Mouse (Mus musculus) spleen, adult 2 months (tissue): Measurements from ENCODE around the gene Ccdc148. TPM values are rescaled to one million over a fixed set of nuclear protein-coding genes. Genes with fewer than 3 reads are reported as not detected.

Experiments
- DNase-seq, 2 experiments: peaks; one replicate each; pipeline versions ENCODE4 v3.0.0 to v3.0.0-alpha.2; 2012 to 2021; ENCODE audit warnings: low spot score in 2 of 2, low read depth in 1 of 2
- H3K27ac ChIP-seq: fragments of 200-500 bp; 2 replicates; pipeline ENCODE4 v1.5.1; 2012; ENCODE audit warnings: low read length, inconsistent platforms; ENCODE audit not compliant: insufficient read depth
- H3K27me3 ChIP-seq: fragments of 200-500 bp; 2 replicates; pipeline ENCODE4 v1.6.1; 2012; ENCODE audit warnings: mild to moderate bottlenecking, moderate library complexity, low read length, inconsistent platforms; ENCODE audit not compliant: control insufficient read depth, insufficient read depth
- H3K36me3 ChIP-seq: fragments of 200-500 bp; 2 replicates; pipeline ENCODE4 v1.6.1; 2012; ENCODE audit warnings: mild to moderate bottlenecking, low read length, inconsistent platforms; ENCODE audit not compliant: control insufficient read depth, insufficient read depth
- H3K4me1 ChIP-seq: fragments of 200-500 bp; 2 replicates; pipeline ENCODE4 v1.6.1; 2011; ENCODE audit warnings: inconsistent platforms; ENCODE audit not compliant: control insufficient read depth, insufficient read depth, insufficient read length
- H3K4me3 ChIP-seq: fragments of 200-500 bp; 2 replicates; pipeline ENCODE4 v1.5.1; 2011; ENCODE audit warnings: mild to moderate bottlenecking, inconsistent platforms; ENCODE audit not compliant: insufficient read depth, insufficient read length; ENCODE audit errors: extremely low read depth
- CTCF ChIP-seq: fragments of 200-500 bp; IDR thresholded peaks from 2 replicates; pipeline ENCODE4 v1.5.1; 2011; ENCODE audit warnings: mild to moderate bottlenecking, inconsistent platforms; ENCODE audit not compliant: insufficient read depth, insufficient read length, insufficient replicate concordance; ENCODE audit errors: extremely low read depth
- POLR2A ChIP-seq: fragments of 200-500 bp; IDR thresholded peaks from 2 replicates; pipeline ENCODE4 v1.6.1; 2011; ENCODE audit warnings: low read depth, low read length, inconsistent platforms
- WGBS: fragments of 180-500 bp; shearing (Covaris S2); methylation state at CpG from one replicate; pipeline ENCODE4 v1.1.7; 2018; 5-methylcytosine and 5-hydroxymethylcytosine counted together
- polyA plus RNA-seq: library from polyadenylated mRNA; depleted of rRNA; stranded (reverse); fragments of >200 nt; gene quantifications from 2 replicates; pipeline ENCODE4 v1.2.3, GENCODE M21; 2012; rRNA removed

Gene Ccdc148
- polyA plus RNA-seq: 0.13 and 0.34 TPM in 2 replicates

DNA sequence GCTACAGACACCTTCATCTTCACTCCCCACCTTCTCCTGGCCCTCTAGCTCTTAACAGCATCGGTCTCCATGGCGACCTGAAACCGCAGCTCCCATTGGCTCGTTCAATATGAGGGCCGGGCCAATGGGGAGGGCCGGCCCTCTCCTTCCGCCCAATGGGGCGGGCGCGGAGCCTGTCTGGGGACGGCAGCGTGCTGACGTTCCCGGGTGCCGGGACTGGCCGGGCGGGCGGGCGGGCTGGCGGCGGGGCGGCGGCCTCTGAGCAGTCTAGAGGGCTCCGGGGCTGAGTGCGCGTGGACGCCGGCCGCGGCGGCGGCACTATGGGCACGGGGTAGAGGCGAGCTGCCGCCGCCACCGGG is at the start of gene Ccdc148, which contains the start of gene Pkp4:
Gene Ccdc148, minus strand, starts transcription at position 79 of the 359 bp plus-strand sequence.
Gene Pkp4, plus strand, starts transcription at position 246 of the 359 bp plus-strand sequence.
- Histone ChIP-seq H3K36me3 (no peaks in the 10 kb centered on the region), H3K4me1 (peaks cover 8% of the 10 kb centered on the region), H3K27me3 (peaks cover 9% of the 10 kb centered on the region; the same call in 1 of the 2 replicates), H3K4me3 (peak within 1 kb of the TSS; percentile 79), H3K27ac (no peak within 1 kb of the TSS)
- 1% methylated on average over 36 of the region's 37 CpGs for WGBS
- TF ChIP-seq CTCF (no peak), POLR2A (no peak)
- peak; percentile 75 to 84 for DNase-seq

GRCm38 (mm10) chr2:59208276-59208675 is 47.8 kb upstream of the Ccdc148 start:
- 94% methylated on average over 9 of the region's 9 CpGs for WGBS
- Histone ChIP-seq H3K36me3 (no peaks in the 10 kb centered on the region), H3K27ac (no peak overlapping the region), H3K4me1 (no peaks in the 10 kb centered on the region), H3K27me3 (no peaks in the 10 kb centered on the region), H3K4me3 (no peak overlapping the region)
- DNase-seq: no peak
- TF ChIP-seq POLR2A (no peak), CTCF (no peak)

DNA sequence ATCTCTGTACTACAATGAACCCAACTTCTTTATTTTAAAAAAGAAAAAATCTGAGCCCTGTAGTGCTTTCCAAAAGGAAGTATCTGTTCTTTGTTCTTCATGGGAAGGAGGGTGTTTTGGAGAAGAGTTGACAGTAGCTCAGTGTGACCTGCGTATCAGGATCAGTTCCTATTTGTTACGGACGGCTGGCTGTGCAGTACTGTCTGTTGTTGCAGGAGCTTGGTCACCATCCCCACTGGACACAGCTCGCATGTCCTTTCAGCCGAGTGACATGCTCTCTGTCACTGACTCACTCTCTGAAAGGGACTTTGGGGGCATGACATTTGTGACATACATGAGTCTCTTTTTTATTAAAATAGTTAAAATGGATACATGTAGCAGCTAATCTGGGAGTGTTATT is 47.2 kb upstream of the Ccdc148 start:
- TF ChIP-seq CTCF: no peak
- no peak for TF ChIP-seq POLR2A
- no peak overlapping the region for H3K27ac ChIP-seq
- no peaks in the 10 kb centered on the region for H3K4me1 ChIP-seq
- no peaks in the 10 kb centered on the region for H3K36me3 ChIP-seq
- WGBS: 84% methylated on average over 5 of the region's 5 CpGs
- H3K4me3 ChIP-seq: no peak overlapping the region
- no peaks in the 10 kb centered on the region for H3K27me3 ChIP-seq
- no peak for DNase-seq

GRCm38 (mm10) chr2:59207240-59207639 is 46.8 kb upstream of the Ccdc148 start:
- Histone ChIP-seq H3K27ac (no peak overlapping the region), H3K27me3 (no peaks in the 10 kb centered on the region), H3K4me1 (no peaks in the 10 kb centered on the region), H3K4me3 (no peak overlapping the region), H3K36me3 (no peaks in the 10 kb centered on the region)
- no peak for DNase-seq
- WGBS: 36% methylated on average over 4 of the region's 4 CpGs
- TF ChIP-seq POLR2A: no peak
- TF ChIP-seq CTCF: no peak

DNA sequence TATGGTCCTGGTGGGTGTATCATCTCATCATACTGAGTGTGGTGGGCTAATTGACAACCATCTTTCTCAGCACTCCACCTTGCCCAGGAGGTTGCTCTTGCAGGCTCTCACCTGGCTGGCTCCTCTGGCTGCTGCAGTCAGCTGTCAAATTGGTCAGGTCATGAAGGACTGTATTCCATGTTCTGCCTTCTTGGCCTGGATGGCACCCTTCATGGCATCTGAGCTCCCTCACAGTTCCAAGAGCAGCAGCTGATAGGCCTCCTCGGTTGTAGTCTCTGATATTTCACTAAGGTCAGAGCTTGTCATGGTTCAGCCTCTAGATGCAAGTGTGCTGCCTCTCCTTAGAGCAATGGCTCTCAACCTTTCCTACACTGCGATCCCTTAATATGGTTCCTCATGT is 45.7 kb upstream of the Ccdc148 start:
- 94% methylated on average over 2 of the region's 2 CpGs for WGBS
- H3K4me1 ChIP-seq: no peaks in the 10 kb centered on the region
- no peaks in the 10 kb centered on the region for H3K36me3 ChIP-seq
- TF ChIP-seq CTCF (no peak), POLR2A (no peak)
- H3K27ac ChIP-seq: no peak overlapping the region
- H3K27me3 ChIP-seq: no peaks in the 10 kb centered on the region
- no peak for DNase-seq
- no peak overlapping the region for H3K4me3 ChIP-seq

DNA sequence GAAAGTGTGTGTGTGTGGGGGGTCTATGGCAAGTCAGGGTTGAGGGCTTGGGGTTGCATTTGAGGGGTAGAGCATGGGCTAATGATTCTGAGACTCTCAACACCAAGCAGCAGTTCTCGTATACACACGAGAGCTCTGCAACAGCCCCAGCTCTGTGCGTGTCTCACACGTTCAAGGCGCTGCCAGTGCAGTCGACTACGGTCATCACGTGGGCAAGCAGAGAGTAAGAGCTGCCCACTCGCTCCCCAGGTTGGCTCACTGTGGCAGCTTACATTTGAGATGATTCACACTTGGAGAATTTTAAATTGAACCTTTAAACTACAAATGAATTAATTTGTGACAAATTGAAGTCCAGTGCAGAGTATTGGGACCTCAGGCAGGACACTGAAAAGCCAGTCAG is 44.6 kb upstream of the Ccdc148 start:
- 96% methylated on average over 9 of the region's 9 CpGs for WGBS
- Histone ChIP-seq H3K36me3 (no peaks in the 10 kb centered on the region), H3K27me3 (no peaks in the 10 kb centered on the region), H3K4me3 (no peak overlapping the region), H3K4me1 (no peaks in the 10 kb centered on the region), H3K27ac (no peak overlapping the region)
- no peak for TF ChIP-seq CTCF
- no peak for TF ChIP-seq POLR2A
- no peak for DNase-seq

DNA sequence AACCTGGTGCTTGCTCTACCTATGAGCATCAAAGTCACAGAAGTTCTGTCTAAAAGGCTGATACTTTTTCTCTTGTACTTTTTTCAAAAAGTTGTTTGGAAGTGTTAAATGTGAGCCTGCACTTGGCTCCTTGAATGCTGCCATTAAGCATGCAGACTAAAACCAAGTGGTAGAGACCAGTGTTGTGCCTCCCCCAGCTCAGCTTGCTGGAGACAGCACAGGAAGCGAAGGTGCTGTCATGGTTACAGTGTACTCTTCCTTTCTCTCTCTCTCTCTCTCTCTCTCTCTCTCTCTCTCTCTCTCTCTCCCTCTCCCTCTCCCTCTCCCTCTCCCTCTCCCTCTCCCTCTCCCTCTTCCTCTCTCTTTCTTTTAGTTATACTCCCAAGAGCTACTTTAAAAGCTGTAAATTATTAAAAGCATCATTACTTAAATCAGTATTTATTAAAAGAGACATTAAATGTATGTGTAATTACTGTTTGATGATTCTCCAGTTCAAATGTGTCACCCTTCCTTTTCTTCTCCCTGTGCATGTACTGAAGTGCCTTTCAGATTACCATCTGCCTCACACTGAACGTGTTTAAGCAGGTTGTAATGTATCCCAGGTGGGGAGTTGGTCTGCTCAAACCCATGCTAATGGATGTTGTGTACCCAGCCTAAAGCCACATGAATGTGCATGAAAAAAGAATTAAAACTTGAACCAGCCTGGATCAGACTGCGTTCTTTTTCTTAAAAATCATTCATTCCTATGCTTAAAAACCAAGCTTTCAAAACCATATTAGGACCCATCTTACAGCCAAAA is 43.3 kb upstream of the Ccdc148 start:
- Histone ChIP-seq H3K27ac (no peak overlapping the region), H3K4me3 (no peak overlapping the region), H3K4me1 (no peaks in the 10 kb centered on the region), H3K27me3 (no peaks in the 10 kb centered on the region), H3K36me3 (no peaks in the 10 kb centered on the region)
- TF ChIP-seq CTCF (no peak), POLR2A (no peak)
- 76% methylated on average over 3 of the region's 3 CpGs for WGBS
- DNase-seq: no peak

DNA sequence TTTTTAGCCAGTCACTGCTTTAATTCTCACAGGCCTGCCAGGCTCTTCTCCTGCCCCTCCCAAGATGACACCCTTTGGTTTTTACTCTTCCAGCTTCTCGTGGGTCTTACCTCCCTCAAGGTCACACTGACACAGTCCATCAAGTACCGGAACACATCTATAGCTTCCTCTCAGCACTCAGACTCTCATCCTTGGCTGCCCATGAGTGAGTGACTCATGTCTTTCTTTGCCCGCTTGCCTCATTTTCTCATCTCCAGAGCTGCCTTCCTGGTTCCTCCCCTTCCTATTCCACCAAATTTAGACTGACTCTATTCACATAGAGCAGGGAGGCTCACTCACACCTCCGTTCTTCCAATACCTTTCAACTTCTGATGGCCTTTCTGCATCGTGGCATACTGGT is 42.4 kb upstream of the Ccdc148 start:
- no peak for DNase-seq
- no peaks in the 10 kb centered on the region for H3K4me1 ChIP-seq
- H3K27ac ChIP-seq: no peak overlapping the region
- no peak overlapping the region for H3K4me3 ChIP-seq
- no peaks in the 10 kb centered on the region for H3K27me3 ChIP-seq
- no peak for TF ChIP-seq CTCF
- TF ChIP-seq POLR2A: no peak
- WGBS: 75% methylated on average over 5 of the region's 5 CpGs
- no peaks in the 10 kb centered on the region for H3K36me3 ChIP-seq
